Mouse (Mus musculus) spleen, adult 18-20 months (tissue): ENCODE data around the gene Ldb1.
"Not testable (repeated sequence)": the region's sequence is repeated elsewhere in the genome, so short reads cannot be mapped to it uniquely, and the experiment has no call there.

Experiments used
- DNase-seq, 2 experiments: peaks; one replicate each; pipeline ENCODE4 v3.0.0; 2022; ENCODE audit warnings: mixed read lengths in 2 of 2

Ldb1 gene

DNA sequence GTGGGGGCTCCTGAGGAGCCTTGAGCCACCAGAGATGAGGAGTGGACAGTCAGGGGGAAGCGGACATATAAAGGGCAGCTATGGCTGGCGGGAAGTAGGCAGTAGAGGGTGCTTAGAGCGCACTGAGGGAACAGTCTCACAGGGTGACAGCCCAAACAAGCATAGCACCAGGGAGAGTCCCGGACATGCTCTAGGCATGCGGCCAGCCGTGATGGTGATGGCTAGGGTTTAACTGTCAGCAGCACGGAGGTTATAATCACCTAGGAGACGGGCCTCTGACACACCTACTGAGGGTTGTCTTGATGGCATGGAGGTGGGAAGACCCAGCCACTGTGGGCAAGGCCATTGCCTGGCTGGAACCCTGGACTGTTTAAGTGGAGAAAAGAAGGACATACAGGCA is 18.4 kb downstream of the Ldb1 start:
- DNase-seq, result no peak

DNA sequence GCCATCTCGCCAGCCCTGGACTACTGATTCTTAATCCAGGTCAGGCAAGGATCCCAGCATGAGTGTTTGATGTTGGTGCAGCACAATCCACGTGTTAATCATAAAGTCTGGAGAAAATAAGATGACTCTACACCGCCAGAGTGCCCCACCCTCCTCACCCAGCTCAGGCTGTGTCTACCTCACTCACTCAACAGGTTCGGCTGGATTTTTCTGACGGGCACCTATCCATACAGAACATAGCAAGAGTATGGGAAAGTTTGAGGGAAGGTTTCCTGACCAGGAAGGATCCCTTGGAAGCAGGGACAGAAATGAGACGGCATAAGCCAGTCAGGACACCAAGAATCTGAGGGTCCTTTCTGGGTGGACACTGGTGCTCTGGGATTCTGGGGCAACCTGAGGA is 20.1 kb downstream of the Ldb1 start:
- no peak for DNase-seq

DNA sequence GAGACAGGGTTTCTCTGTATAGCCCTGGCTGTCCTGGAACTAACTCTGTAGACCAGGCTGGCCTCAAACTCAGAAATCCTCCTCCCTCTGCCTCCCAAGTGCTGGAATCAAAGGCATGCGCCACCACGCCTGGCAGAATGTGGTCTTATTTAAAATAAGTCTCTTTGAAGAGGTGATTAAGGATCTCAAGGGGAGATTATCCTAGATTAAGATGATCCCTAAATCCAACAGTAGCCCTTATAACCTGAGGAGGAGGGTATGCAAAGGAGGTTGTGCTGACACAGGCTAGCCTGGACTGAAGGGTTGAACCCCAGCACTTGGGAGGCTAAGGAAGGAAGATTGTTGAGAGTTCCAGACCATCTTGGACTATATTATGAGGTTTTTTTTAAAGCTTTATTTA is 29.0 kb downstream of the Ldb1 start:
- DNase-seq, result no peak

DNA sequence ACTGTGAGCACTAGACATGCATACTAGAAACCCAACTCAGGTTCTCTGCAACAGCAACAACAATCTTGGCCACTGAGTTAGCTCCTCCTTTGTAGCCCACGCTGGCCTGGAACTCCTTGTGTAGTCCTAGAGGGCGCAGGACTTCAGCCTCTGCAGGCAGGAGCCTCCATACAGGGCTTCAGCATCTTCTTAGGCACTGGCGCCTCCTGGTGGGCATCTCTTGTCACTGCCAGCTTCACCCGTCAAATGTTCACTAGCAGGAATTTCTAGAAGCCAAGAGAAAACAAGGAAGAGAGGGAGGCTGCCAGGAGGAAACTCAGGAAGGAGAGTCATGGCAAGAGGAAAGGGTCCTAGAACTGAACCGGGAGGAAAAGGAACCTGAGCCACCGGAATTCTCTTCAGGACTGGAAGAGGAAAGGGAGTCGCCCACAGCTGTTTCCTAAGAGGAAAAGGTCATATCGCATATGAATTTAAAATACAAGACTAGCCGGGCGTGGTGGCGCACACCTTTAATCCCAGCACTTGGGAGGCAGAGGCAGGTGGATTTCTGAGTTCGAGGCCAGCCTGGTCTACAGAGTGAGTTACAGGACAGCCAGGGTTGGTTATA is 30.3 kb downstream of the Ldb1 start:
- peak; percentile 68 to 88 for DNase-seq

DNA sequence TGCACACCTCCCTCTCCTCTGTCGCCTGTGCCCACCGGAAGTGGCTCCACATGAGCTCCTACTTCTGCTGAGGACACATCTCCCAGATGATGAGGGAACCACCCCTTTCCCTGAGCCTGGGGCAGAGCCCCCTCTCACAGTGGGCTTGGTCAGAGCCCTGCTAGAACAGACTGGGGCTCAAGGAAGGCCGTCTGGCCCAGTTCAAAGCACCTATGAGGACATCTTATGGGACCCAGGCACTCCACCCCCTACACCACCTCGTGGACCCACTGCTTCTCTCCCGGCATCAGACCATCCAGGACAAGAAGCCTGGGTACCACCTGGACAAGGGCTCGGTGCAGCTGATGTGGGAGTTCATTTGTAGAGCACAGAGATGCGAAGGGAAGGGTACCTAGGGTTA is 39.3 kb downstream of the Ldb1 start:
- DNase-seq, result no peak

DNA sequence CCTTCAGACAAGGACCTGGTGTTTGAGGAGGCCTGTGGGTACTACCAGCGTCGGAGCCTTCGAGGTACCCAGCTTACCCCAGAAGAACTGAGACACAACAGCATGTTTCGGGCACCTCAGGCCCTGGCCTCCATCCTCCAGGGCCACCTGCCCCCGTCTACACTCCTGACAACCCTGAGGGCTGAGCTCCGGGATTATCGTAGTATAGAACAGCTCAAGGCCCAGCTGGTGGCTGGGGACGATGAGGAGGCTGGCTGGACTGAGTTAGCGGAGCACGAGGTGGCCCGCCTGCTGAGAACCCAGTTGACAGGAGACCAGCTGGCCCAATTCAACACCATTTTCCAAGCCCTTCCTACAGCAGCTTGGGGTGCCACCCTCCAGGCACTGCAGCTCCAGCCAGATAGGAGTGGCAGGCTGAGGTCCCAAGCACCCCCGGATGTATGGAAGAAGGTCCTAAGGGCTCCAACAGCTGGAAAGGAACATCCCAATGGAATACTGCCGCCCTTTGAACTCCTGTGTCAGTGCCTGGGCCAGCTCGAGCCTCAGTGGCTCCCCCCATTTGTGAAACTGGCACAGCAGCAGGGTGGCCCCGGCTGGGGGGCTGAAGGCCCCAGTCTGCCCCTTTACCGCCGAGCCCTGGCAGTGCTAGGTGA is 40.1 kb downstream of the Ldb1 start:
- no peak for DNase-seq

DNA sequence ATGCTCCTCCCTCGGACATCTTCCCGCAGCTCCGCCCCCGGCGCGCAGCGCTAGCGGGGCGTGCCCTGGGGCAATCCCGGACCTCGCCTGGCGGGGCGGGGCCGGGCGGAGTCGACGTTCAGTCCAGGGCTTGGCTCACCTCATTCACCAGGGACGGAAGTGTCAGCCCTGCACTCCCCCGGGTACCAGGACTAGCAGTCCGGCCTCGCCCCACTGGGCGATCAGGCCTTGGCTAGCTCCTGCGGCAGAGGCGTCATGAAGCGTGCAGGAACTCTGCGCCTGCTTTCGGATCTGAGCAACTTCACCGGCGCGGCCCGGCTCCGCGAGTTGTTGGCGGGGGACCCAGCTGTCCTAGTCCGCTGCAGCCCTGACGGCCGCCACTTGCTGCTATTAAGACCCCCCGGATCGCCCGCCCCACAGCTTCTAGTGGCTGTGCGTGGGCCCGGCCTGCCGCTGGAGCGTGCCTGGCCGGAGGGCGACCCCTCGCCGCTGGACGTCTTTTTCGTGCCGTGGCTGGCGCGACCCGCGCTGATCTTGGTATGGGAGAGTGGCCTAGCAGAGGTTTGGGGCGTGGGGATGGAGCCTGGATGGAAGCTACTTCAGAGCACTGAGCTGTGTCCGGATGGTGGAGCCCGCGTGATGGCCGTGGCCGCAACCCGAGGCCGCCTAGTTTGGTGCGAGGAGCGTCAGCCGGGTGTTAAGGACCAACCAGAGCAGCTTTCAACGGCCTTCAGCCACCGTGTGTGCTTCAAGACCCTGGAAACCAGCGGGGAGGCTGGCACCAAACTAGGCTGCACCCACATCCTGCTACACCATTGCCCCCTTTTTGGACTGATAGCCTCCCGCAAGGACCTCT is 41.4 kb downstream of the Ldb1 start, which contains the start of gene Hps6:
TSS of gene Hps6 (plus strand) at position 138 of the 856 bp plus-strand sequence.
- DNase-seq, result peak; percentile 88 to 90

DNA sequence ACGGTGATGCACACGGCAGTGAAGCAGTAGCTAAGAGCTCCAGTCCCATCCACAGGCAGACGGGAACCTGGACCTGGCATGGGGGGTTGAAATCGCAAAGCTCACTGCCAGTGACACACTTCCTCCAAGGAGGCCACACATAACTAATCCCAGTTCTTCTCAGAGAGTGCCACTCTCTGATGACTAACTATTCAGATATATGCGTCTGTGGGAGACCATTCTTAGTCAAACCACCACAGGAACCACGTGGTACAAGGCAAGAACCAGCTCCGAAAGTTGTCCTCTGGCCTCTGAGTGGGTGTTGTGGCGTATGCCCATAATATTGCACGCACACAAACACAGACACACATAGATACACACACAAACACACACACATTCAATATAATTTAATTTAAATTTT is 42.7 kb downstream of the Ldb1 start:
- no peak for DNase-seq

DNA sequence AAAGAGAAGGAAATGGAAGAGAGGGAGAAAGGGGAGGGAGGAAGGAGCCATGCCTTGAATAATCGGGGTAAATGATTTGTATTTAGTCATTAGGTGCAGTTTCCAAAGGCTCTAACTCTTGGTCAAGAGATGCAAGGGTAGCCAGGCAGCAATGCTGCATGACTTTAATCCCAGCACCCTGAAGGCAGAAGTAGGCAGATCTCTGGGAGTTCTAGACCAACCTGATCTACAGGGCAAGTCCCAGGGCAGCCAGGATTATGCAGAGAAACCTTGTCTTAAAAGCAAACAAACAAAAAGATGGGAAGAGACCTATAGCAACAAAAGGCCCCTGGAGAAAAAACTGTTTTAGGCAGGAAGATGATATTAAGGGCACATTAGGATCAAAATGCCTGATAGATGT is 45.6 kb downstream of the Ldb1 start:
- DNase-seq, result no peak

DNA sequence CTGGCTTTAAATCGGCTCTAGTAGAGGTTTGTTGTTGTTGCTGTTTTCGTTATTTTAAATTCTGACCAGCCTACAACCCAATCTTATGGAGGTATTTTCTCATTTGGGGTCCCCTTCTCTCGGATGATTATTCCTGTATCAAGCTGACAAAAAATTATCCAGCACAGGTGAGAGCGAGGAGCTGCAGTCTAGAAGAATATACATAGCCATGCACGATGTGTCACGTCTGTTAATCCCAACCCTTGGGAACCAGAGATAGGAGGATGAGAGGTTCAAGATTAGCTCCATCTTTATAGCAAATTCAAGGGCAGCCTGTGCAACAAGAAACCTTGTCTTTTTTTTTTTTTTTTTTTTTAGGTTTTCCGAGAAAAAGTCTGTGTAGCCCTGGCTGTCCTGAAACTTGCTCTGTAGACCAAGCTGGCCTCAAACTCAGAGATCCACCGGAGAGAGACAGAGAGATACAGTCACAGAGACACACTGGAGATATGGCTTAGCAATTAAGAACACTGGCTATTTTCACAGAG is 46.3 kb downstream of the Ldb1 start:
- no peak for DNase-seq

DNA sequence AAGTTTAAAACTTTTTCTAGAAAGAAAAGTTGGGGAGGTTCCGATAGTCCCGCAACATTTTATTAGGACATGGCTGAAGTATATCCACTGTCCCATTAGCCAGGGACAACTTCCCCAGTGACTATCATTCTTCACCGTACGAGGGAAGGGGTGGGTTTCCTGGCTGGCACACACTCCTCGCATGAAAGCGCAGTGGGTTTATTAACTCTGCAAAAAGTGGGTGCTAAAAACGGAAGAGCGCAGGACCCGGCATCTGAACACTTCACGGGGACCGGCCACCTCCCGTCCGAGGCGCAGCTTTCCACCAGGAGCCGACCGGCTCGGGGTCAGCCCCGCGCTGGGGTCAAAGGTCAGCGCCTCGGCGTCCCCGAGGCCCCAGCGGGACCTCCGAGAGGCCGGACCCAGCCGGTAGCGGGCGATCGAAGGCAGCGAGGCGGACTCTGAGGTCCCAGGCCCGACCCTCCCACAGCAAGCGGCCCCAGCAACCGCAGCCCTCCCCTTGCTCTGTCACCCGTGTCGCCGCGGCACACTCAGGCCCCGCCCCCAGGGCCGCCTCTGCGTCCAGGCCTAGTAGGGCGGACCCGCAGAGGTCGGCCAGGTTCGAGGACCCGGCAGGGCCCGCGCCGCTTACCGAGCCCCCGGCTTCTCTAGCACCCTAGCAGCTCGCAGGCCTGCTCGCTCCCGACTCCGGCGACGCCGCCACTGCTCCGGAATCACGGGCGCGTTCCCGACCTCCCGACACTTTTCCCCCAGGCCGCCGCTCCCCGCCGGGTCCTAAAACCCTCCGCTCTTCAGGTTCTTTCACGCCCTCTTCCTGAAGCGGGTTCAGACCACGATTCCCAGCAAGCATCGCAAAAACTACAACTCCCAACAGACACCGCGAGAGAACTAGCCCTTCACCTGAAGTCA is 47.0 kb downstream of the Ldb1 start, which contains the start of gene Armh3:
TSS of gene Armh3 (minus strand) at position 704 of the 909 bp plus-strand sequence.
- peak; percentile 93 to 95 for DNase-seq

DNA sequence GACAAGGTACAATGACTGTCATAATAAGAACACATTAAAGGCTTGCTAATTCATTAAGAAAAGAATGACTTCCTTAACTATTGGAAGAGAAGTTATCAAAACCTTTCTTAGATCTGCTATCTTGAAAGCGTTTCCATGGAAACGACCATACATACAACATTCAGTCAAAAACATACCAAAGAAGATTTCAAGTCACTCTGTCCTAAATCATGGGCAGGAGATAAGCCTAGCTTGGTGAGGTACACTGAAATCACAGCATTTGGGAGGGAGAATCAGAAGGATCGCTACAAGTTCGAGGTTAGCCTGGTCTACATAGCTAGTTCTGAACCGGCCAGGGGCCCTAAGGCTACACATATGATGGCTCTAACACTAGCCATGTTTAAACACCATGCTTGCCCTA is 47.6 kb downstream of the Ldb1 start:
- DNase-seq, result no peak

DNA sequence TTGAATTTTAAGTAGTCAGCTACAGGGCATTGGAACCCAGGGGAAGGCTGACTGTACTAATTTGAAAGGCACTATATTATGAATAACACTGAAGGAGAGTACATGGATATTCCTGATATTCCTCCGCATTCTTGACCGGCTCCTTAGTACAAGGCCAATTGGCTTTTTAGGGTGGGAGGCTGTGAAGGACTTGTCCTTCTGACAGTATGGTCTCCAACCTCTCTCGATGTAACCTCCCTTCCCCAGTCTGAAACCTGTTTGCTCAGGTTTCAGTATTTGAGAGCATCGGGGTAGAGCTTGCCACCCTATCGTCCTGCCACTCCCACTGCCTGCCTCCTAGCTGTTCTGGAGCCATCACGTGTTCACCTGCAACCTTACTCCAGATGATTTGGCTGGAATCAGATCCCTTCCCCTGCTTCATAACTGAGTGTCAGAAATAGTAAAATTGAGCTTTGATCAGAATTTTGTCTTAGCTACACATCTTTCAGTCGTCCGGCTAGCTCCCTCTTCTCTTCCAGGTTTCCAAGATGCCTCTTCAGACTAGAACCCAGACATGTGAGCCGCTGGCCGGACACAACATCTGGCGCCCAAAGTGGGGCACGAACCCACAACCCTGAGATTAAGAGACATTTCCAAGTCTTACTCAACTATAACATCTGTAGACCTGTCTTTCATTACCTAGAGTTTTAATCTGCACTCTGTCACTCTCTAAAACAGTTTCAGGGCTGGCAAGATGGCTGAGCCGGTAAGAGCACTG is 50.9 kb downstream of the Ldb1 start:
- no peak for DNase-seq

DNA sequence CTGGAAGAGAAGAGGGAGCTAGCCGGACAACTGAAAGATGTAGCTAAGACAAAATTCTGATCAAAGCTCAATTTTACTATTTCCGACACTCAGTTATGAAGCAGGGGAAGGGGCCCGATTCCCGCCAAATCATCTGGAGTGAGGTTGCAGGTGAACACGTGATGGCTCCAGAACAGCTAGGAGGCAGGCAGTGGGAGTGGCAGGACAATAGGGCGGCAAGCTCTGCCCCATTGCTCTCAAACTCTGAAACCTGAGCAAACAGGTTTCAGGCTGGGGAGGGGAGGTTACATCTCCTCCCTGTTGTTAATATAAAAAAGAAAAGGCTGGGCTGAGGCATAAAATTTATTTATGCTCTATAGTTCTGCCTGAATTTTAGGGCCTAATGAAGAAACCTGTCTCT is 51.6 kb downstream of the Ldb1 start:
- not testable (repeated sequence) for DNase-seq

DNA sequence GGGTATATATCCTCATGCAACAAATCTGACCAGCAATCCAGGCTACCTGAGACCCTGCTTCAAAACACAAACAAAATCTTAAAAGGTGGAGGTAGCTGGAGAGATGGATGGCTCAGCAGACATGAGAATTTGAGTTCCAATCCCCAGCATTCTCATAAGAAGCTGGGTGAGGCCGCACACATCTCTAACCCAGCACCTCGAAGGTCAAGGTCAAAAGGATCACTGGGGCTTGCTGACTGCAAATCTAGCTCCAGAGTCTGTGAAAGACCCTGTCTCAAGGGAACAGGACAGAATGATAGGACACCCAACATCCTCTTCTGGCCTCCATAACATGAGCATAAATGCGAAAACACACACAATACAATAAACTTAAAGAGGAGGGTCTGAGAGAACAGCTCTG is 53.8 kb downstream of the Ldb1 start:
- no peak for DNase-seq

DNA sequence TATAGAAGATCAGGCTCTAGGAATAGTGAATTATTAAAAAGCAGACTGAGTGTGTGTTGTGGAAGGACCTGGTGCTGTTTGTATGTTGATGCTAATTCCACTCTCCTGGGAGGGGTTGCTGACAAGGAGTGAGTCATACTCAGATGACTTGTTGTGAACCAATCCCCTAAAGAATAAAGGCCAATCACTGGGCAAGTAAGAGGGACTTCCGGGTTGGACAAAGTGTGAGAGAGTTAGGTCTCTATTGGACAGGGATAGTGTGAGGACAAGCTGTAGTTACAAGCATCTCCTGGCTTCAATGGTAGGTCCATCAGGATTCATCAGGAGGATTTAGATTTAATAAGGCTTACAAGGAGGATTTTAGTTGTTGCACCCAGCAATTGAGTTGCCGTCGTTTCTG is 56.8 kb downstream of the Ldb1 start:
- DNase-seq, result no peak

DNA sequence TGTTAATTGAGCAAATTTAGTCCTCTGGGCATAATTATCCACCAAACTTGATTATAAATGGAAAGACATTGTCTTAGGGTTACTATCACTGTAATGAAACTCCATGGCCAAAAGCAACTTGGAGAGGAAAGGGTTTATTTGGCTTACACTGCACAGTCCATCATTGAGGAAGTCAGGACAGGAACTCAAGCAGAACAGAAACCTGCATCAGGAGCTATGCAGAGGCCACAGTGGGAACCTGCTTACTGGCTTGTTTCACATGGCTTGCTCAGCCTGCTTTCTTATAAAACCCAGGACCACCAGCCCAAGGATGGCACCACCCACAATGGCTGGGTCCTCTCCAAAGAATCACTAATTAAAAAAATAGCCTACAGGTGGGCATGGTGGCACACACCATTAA is 60.6 kb downstream of the Ldb1 start:
- no peak for DNase-seq
